Mouse (Mus musculus) liver, postnatal 0 days (tissue): ENCODE measurements around the gene 1700113H08Rik. TPM values are rescaled to one million over a fixed set of nuclear protein-coding genes. Genes with fewer than 3 reads are reported as not detected.
A peak's percentile ranks its signal among the peaks of the same experiment; 100 is the strongest.

Source experiments
- ATAC-seq: fragments of 200-750 bp; cut with Nextera tagmentation; 2 replicates; pipeline ENCODE4 v1.8.0; 2017; ENCODE audit warnings: mild to moderate bottlenecking, moderate library complexity
- DNase-seq: peaks from one replicate; pipeline ENCODE4 v3.0.0-alpha.2; 2016
- H3K27ac ChIP-seq: fragments of 300-500 bp; sonication (generic); 2 replicates; pipeline ENCODE4 v1.5.1; 2014; ENCODE audit warnings: antibody characterized with exemption, moderate library complexity, mild to moderate bottlenecking, low read depth
- H3K27me3 ChIP-seq: fragments of 300-500 bp; sonication (generic); 2 replicates; pipeline ENCODE4 v1.6.1; 2014; ENCODE audit warnings: low read length, control low read depth, mixed read lengths; ENCODE audit not compliant: insufficient read depth
- H3K36me3 ChIP-seq: fragments of 300-500 bp; sonication (generic); replicated peaks from 2 replicates; pipeline ENCODE4 v1.6.1; 2014; ENCODE audit warnings: mild to moderate bottlenecking, control low read depth, low read length, moderate library complexity, mixed read lengths; ENCODE audit not compliant: insufficient read depth
- H3K4me1 ChIP-seq: fragments of 300-500 bp; sonication (generic); 2 replicates; pipeline ENCODE4 v1.6.1; 2014; ENCODE audit warnings: antibody characterized with exemption, mild to moderate bottlenecking, control low read depth; ENCODE audit not compliant: insufficient read depth
- H3K4me2 ChIP-seq: fragments of 300-500 bp; sonication (generic); 2 replicates; pipeline ENCODE4 v1.6.1; 2014; ENCODE audit warnings: low read depth, mild to moderate bottlenecking, low read length, moderate library complexity, mixed read lengths
- H3K4me3 ChIP-seq: fragments of 300-500 bp; sonication (generic); 2 replicates; pipeline ENCODE4 v1.5.1; 2014; ENCODE audit warnings: low read depth, low read length
- H3K9ac ChIP-seq: fragments of 300-500 bp; sonication (generic); replicated peaks from 2 replicates; pipeline ENCODE4 v1.6.1; 2014; ENCODE audit warnings: mild to moderate bottlenecking, moderate library complexity
- H3K9me3 ChIP-seq: fragments of 300-500 bp; sonication (generic); 2 replicates; pipeline ENCODE4 v1.6.1; 2016; ENCODE audit warnings: mild to moderate bottlenecking, control low read depth, low read length, mixed read lengths
- CTCF ChIP-seq: sonication (generic); IDR thresholded peaks from 2 replicates; pipeline ENCODE4 v1.5.1; 2016; ENCODE audit warnings: antibody characterized with exemption, low read depth
- EP300 ChIP-seq: IDR thresholded peaks from 2 replicates; pipeline ENCODE4 v1.6.1; 2016; ENCODE audit warnings: antibody characterized with exemption, low read depth, mild to moderate bottlenecking
- WGBS: fragments of 180-500 bp; shearing (Covaris S2); extraction: QIAGEN DNeasy Blood & Tissue Kit; methylation state at CpG from one replicate; pipeline ENCODE4 v1.1.7; 2014; ENCODE audit not compliant: insufficient replicate concordance; 5-methylcytosine and 5-hydroxymethylcytosine counted together
- polyA plus RNA-seq: library from polyadenylated mRNA; unstranded; fragments of >200 nt; fragmentation: Nextera tagmentation; extraction: Ambion mirVana; gene quantifications from 2 replicates; pipeline ENCODE4 v1.2.1, GENCODE M21; 2015

Gene 1700113H08Rik
- polyA plus RNA-seq, 1 experiment from 2014 or later: not detected

- 44% methylated on average over 6 of the region's 6 CpGs for WGBS
- Histone ChIP-seq H3K36me3 (no peaks in the 10 kb centered on the region), H3K27me3 (no peaks in the 10 kb centered on the region), H3K9ac (no peak overlapping the region), H3K4me1 (no peaks in the 10 kb centered on the region), H3K9me3 (no peaks in the 10 kb centered on the region), H3K4me3 (no peak overlapping the region), H3K4me2 (no peak overlapping the region), H3K27ac (no peak overlapping the region)
- peak; percentile 23 for DNase-seq
- peak; percentile 47; the same call in 1 of the 2 replicates for ATAC-seq
- TF ChIP-seq EP300 (no peak), CTCF (no peak)
These were observed 40.9 kb downstream of the 1700113H08Rik start for GRCm38 (mm10) chr10:87098722-87099121.

- Histone ChIP-seq H3K4me2 (no peak overlapping the region), H3K27ac (no peak overlapping the region), H3K9me3 (no peaks in the 10 kb centered on the region), H3K9ac (no peak overlapping the region), H3K4me1 (no peaks in the 10 kb centered on the region), H3K36me3 (no peaks in the 10 kb centered on the region), H3K4me3 (no peak overlapping the region), H3K27me3 (no peaks in the 10 kb centered on the region)
- WGBS: 83% methylated on average over 4 of the region's 4 CpGs
- ATAC-seq: no peak
- TF ChIP-seq CTCF (no peak), EP300 (no peak)
- no peak for DNase-seq
These were observed 42.8 kb downstream of the 1700113H08Rik start for GRCm38 (mm10) chr10:87100668-87101067.

GRCm38 (mm10) chr10:87101265-87101950 is 43.6 kb downstream of the 1700113H08Rik start:
- DNase-seq (no peak), ATAC-seq (no peak)
- Histone ChIP-seq H3K36me3 (no peaks in the 10 kb centered on the region), H3K9me3 (no peaks in the 10 kb centered on the region), H3K27ac (no peak overlapping the region), H3K4me2 (no peak overlapping the region), H3K4me1 (no peaks in the 10 kb centered on the region), H3K9ac (no peak overlapping the region), H3K27me3 (no peaks in the 10 kb centered on the region), H3K4me3 (no peak overlapping the region)
- TF ChIP-seq EP300 (no peak), CTCF (no peak)
- 70% methylated on average over 9 of the region's 9 CpGs for WGBS

GRCm38 (mm10) chr10:87101951-87102320 is 44.1 kb downstream of the 1700113H08Rik start:
- TF ChIP-seq EP300 (no peak), CTCF (no peak)
- no peak overlapping the region for H3K9ac ChIP-seq
- ATAC-seq: no peak
- no peaks in the 10 kb centered on the region for H3K36me3 ChIP-seq
- H3K4me1 ChIP-seq: no peaks in the 10 kb centered on the region
- H3K4me3 ChIP-seq: no peak overlapping the region
- H3K9me3 ChIP-seq: no peaks in the 10 kb centered on the region
- H3K27ac ChIP-seq: no peak overlapping the region
- no peak for DNase-seq
- no peak overlapping the region for H3K4me2 ChIP-seq
- no peaks in the 10 kb centered on the region for H3K27me3 ChIP-seq
- 70% methylated on average over 3 of the region's 3 CpGs for WGBS

- Histone ChIP-seq H3K27ac (no peak overlapping the region), H3K9me3 (no peaks in the 10 kb centered on the region), H3K4me2 (no peak overlapping the region), H3K9ac (no peak overlapping the region), H3K4me1 (no peaks in the 10 kb centered on the region), H3K27me3 (no peaks in the 10 kb centered on the region), H3K36me3 (no peaks in the 10 kb centered on the region), H3K4me3 (no peak overlapping the region)
- TF ChIP-seq CTCF (no peak), EP300 (no peak)
- DNase-seq: no peak
- 84% methylated on average over 13 of the region's 13 CpGs for WGBS
- no peak for ATAC-seq
These were observed 44.6 kb downstream of the 1700113H08Rik start for GRCm38 (mm10) chr10:87102455-87102854.

- H3K4me3 ChIP-seq: no peak overlapping the region
- DNase-seq: no peak
These were observed 45.4 kb downstream of the 1700113H08Rik start for GRCm38 (mm10) chr10:87103286-87103685.

More at GRCm38 (mm10) chr10:87103286-87103685, 45.4 kb downstream of the 1700113H08Rik start:
- Histone ChIP-seq H3K9me3 (no peaks in the 10 kb centered on the region), H3K4me1 (no peaks in the 10 kb centered on the region), H3K4me2 (no peak overlapping the region), H3K27me3 (no peaks in the 10 kb centered on the region), H3K36me3 (no peaks in the 10 kb centered on the region), H3K27ac (no peak overlapping the region), H3K9ac (no peak overlapping the region)
- no peak for ATAC-seq
- 55% methylated on average over 8 of the region's 8 CpGs for WGBS
- TF ChIP-seq EP300 (no peak), CTCF (no peak)
